Mouse (Mus musculus): Measurements from ENCODE around the gene Snrnp200. TPM values are rescaled to one million over a fixed set of nuclear protein-coding genes. Genes with fewer than 3 reads are reported as not detected.

The Snrnp200 gene
- polyA plus RNA-seq, 1 experiment from 2014 or later: 108 TPM

DNA sequence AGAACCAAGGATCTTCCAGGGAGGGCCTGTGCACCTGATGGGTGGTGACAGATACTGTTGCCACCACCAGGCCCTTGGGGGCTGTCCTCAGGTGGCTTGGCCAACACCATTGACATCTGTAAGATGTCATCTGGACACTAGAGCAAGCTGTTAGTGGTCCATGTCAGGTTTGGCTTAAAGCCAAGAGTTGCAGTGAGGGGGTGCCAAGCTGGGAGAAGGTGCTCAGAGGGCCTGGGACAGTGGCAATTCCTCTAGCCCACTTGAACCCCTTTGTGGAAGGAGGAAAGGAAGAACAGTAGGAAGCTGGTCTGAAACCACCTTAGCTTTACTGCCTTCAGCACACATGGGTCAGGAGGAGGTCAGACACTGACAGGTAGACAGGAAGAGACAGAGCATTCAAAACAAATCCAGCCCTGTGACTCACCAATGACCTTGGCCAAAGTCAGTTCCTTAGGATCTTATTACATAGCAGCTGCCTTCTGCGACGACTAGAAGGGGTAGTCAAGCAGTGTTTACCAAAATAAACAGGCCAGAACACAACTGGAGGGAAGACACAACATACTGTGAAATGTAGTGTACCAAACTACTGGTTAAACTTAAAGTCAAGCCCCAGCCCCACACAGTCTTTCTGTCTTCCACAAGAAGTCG, 43.8 kb downstream of the Snrnp200 start:
- H3K27me3 ChIP-seq: no peaks in the 10 kb centered on the region
- in situ Hi-C loops (cut with MboI; ENCODE audit: low pct_unique_long_range_greater_than_20kb): loop anchor here (5.0 kb wide), 1 partner anchor 90 kb away; no protein-coding TSS in a partner anchor
- ATAC-seq: peak; percentile 18
- ChIA-PET POLR2A (interaction anchor here (0.6 to 1.3 kb wide), 2 partner anchors 8 to 94 kb away, joined by 3 read pairs; no protein-coding TSS in a partner anchor), CTCF (interaction anchor here (1.0 to 9.4 kb wide), 3 partner anchors 13 to 85 kb away, joined by 3 to 66 read pairs (median 5); partner anchors contain the start of gene Dusp2)
- no peak for TF ChIP-seq CTCF (IDR thresholded peaks at IDR 0.05)
- no peak for DNase-seq (ENCODE audit: low read depth, low spot score)

DNA sequence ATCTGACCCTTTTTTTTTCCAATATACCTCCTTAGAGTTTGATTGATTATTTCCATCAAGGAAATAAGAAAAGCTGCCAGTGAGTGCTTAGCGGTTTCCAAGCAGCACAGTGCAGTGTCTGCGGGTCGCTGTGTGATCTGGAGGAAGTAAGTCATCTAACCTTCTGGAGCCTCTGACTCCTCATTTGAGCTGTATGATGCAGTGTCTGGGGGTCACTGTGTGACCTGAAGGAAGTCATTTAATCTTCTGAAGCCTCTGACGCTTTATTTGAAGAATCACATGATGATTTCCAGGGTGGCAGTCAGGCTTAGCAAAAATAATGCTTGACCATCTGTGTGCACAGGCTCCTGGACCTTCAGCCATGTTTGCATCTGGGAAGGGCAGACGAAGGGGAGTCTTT, 44.6 kb downstream of the Snrnp200 start:
- in situ Hi-C loops (cut with MboI; ENCODE audit: low pct_unique_long_range_greater_than_20kb): loop anchor here (5.0 kb wide), 1 partner anchor 90 kb away; no protein-coding TSS in a partner anchor
- ChIA-PET CTCF (interaction anchor here (0.6 to 9.4 kb wide), 3 partner anchors 13 to 88 kb away, joined by 3 to 66 read pairs (median 5); partner anchors contain the start of gene Dusp2), POLR2A (interaction anchor here (1.3 kb wide), 1 partner anchor 8 kb away, joined by 3 read pairs; no protein-coding TSS in a partner anchor)
- ATAC-seq: no peak
- DNase-seq (ENCODE audit: low read depth, low spot score): no peak
- no peaks in the 10 kb centered on the region for H3K27me3 ChIP-seq
- TF ChIP-seq CTCF (IDR thresholded peaks at IDR 0.05): no peak

- CTCF ChIA-PET: interaction anchor here (1.3 to 9.4 kb wide), 6 partner anchors 11 to 199 kb away, joined by 3 to 66 read pairs (median 4); no protein-coding TSS in a partner anchor
- ATAC-seq: no peak
- TF ChIP-seq CTCF (IDR thresholded peaks at IDR 0.05): no peak
- POLR2A ChIA-PET: interaction anchor here (0.5 kb wide), 1 partner anchor 313 kb away, joined by 3 read pairs; no protein-coding TSS in a partner anchor
- in situ Hi-C loops (cut with MboI; ENCODE audit: low pct_unique_long_range_greater_than_20kb): loop anchor here (5.0 kb wide), 1 partner anchor 88 kb away; no protein-coding TSS in a partner anchor
- DNase-seq (ENCODE audit: low read depth, low spot score): no peak
- no peaks in the 10 kb centered on the region for H3K27me3 ChIP-seq
Observed at GRCm38 (mm10) chr2:127254604-127255134, 46.5 kb downstream of the Snrnp200 start.

GRCm38 (mm10) chr2:127255294-127255693, 47.1 kb downstream of the Snrnp200 start:
- DNase-seq (ENCODE audit: low read depth, low spot score) (no peak), ATAC-seq (no peak)
- in situ Hi-C loops (cut with MboI; ENCODE audit: low pct_unique_long_range_greater_than_20kb): no loop called here
- H3K27me3 ChIP-seq: no peaks in the 10 kb centered on the region
- TF ChIP-seq CTCF (IDR thresholded peaks at IDR 0.05): no peak
- POLR2A ChIA-PET: no interaction called here
- CTCF ChIA-PET: interaction anchor here (9.4 kb wide), 1 partner anchor 10 kb away, joined by 66 read pairs; no protein-coding TSS in a partner anchor

DNA sequence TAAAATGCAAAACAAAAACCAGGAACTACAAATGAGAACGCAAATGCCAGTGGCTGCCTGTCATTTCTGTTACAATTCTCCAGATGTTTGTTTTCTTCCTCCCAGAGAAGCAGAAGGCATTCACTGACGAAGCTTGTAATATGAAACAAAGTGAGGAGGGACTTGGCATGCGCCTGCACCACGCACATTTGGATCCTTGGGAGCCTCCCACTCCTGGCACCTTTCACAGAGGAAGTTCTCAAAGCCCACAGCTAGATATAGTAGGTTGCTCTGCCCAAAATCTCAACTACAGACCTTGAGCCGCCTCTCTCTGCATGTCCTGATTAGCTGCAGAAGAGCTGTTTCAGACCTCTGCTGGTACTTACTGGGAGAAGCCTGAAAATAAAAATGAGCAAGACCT, 51.2 kb downstream of the Snrnp200 start:
- H3K27me3 ChIP-seq: no peaks in the 10 kb centered on the region
- in situ Hi-C loops (cut with MboI; ENCODE audit: low pct_unique_long_range_greater_than_20kb): no loop called here
- ChIA-PET POLR2A (no interaction called here), CTCF (no interaction called here)
- no peak for DNase-seq (ENCODE audit: low read depth, low spot score)
- no peak for ATAC-seq
- TF ChIP-seq CTCF (IDR thresholded peaks at IDR 0.05): no peak

GRCm38 (mm10) chr2:127262480-127262879, 54.3 kb downstream of the Snrnp200 start:
- TF ChIP-seq CTCF (IDR thresholded peaks at IDR 0.05): no peak
- ATAC-seq (no peak), DNase-seq (ENCODE audit: low read depth, low spot score) (no peak)
- no peaks in the 10 kb centered on the region for H3K27me3 ChIP-seq
- in situ Hi-C loops (cut with MboI; ENCODE audit: low pct_unique_long_range_greater_than_20kb): no loop called here
- POLR2A ChIA-PET: interaction anchor here (0.6 kb wide), 1 partner anchor 18 kb away, joined by 3 read pairs; no protein-coding TSS in a partner anchor
- CTCF ChIA-PET: interaction anchor here (1.0 to 8.0 kb wide), 3 partner anchors 10 to 43 kb away, joined by 3 to 66 read pairs (median 5); no protein-coding TSS in a partner anchor

- CTCF ChIA-PET: interaction anchor here (1.0 to 8.0 kb wide), 2 partner anchors 15 to 73 kb away, joined by 3 to 66 read pairs; no protein-coding TSS in a partner anchor
- DNase-seq (ENCODE audit: low read depth, low spot score): no peak
- in situ Hi-C loops (cut with MboI; ENCODE audit: low pct_unique_long_range_greater_than_20kb): no loop called here
- H3K27me3 ChIP-seq: no peaks in the 10 kb centered on the region
- POLR2A ChIA-PET: interaction anchor here (1.7 to 2.5 kb wide), 2 partner anchors 11 to 20 kb away, joined by 3 to 12 read pairs; partner anchors contain the start of genes Ciao1 and Tmem127
- ATAC-seq: no peak
- peak; percentile 45 for TF ChIP-seq CTCF (IDR thresholded peaks at IDR 0.05)
Observed at GRCm38 (mm10) chr2:127267854-127268253, 59.7 kb downstream of the Snrnp200 start.

DNA sequence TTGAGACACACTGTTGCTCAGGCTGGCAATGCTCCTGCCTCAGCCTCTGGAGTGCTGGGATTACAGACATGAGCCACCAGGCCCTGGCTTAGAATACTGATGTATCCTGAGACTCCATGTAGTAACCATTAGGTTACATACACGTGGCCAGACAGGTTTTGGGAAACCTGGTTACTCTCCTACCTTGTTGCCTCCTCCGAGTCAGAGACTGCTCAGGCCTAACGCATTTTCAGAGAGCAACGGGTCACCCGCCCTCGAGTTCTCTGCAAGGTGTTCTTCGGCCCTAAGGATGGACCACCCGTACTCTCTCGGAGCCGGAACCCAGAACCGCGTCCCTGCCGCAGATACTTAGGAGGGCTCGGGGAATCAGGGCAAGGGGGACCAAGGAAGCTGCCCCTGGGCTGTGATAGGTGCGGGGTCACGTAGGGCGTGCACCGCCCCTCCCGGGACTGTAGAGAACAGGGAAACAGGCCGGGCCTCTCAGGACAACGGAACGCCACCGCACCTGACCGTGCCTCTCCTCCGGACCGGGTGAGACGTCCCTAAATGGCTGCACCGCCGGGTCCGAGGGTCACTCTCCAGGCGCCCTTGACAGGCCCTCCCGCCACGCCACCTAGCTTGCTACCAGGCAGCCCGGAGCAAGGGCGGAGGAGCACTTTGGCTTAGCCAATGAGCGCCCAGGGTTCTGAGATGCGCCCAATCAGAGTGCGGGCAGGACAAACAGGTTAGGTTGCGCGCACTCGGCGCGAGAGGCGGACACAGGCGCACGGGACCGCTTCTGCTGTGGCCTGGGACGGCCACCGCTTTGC, 61.5 kb downstream of the Snrnp200 start, which contains the start of gene Stard7:
Stard7 (plus strand) TSS at position 728 of the 809 bp plus-strand sequence.
- CTCF ChIA-PET: interaction anchor here (8.0 kb wide), 1 partner anchor 17 kb away, joined by 66 read pairs; no protein-coding TSS in a partner anchor
- in situ Hi-C loops (cut with MboI; ENCODE audit: low pct_unique_long_range_greater_than_20kb): no loop called here
- POLR2A ChIA-PET: interaction anchor here (1.9 to 2.5 kb wide), 2 partner anchors 22 to 67 kb away, joined by 6 to 12 read pairs; partner anchors contain the start of genes Ciao1 and Tmem127
- peak; percentile 86 for DNase-seq (ENCODE audit: low read depth, low spot score)
- peak; percentile 96 for ATAC-seq
- no peak for TF ChIP-seq CTCF (IDR thresholded peaks at IDR 0.05)
- H3K27me3 ChIP-seq: no peaks in the 10 kb centered on the region

DNA sequence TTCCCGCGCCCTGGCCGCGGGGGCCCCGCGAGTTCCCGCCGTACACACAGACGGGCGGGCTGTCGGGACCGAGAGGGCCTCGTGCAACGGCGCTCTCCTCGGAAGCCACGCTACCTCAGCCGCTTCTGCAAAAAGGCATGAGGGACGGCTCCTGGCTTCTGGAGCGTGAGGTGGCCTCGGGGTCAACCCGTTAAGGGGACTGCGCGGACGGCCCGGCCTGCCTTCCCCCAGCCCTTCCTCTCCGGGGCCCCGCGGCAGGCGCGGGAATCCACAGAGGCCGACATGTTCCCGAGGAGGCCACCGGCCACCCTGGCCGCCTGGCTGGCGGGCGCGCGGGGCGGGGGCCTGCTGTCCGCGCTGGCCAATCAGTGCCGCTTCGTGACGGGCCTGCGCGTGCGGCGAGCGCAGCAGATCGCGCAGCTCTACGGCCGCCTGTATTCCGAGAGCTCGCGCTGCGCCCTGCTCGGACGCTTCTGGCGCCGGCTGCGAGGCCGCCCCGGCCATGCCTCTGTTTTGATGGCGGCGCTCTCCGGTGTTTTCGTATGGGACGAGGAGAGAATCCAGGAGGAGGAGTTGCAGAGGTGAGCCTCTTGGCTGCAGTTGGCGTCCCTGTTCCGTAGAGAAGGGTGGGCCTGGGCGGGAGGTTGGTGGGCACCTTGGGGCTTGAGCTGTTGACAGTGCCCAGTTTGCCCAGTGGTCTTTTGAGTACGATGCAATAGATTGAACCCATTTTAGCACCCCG, 62.3 kb downstream of the Snrnp200 start:
- ATAC-seq (peak; percentile 92), DNase-seq (ENCODE audit: low read depth, low spot score) (no peak)
- POLR2A ChIA-PET: interaction anchor here (1.9 to 2.5 kb wide), 2 partner anchors 23 to 67 kb away, joined by 6 to 12 read pairs; partner anchors contain the start of genes Ciao1 and Tmem127
- CTCF ChIA-PET: no interaction called here
- in situ Hi-C loops (cut with MboI; ENCODE audit: low pct_unique_long_range_greater_than_20kb): no loop called here
- no peak for TF ChIP-seq CTCF (IDR thresholded peaks at IDR 0.05)
- no peaks in the 10 kb centered on the region for H3K27me3 ChIP-seq

Data from Patski (cell line).